Mouse (Mus musculus) forebrain, embryonic 15.5 days (tissue): ENCODE measurements around the gene Pou2af1. TPM values are rescaled to one million over a fixed set of nuclear protein-coding genes. Genes with fewer than 3 reads are reported as not detected.

Experiments
- ATAC-seq: fragments of 200-750 bp; cut with Nextera tagmentation; replicated peaks from 2 replicates; pipeline ENCODE4 v1.8.0; 2017; ENCODE audit warnings: mild to moderate bottlenecking, moderate TSS enrichment, moderate library complexity
- H3K27ac ChIP-seq: fragments of 300-500 bp; sonication (generic); replicated peaks from 2 replicates; pipeline ENCODE4 v1.5.1; 2015; ENCODE audit warnings: mild to moderate bottlenecking, inconsistent platforms
- H3K27me3 ChIP-seq: fragments of 300-500 bp; sonication (generic); 2 replicates; pipeline ENCODE4 v1.6.1; 2015; ENCODE audit warnings: inconsistent platforms
- H3K36me3 ChIP-seq: fragments of 300-500 bp; sonication (generic); 2 replicates; pipeline ENCODE4 v1.6.1; 2015; ENCODE audit warnings: mild to moderate bottlenecking, inconsistent platforms
- H3K4me1 ChIP-seq: fragments of 300-500 bp; sonication (generic); 2 replicates; pipeline ENCODE4 v1.6.1; 2015; ENCODE audit warnings: inconsistent platforms
- H3K4me2 ChIP-seq: fragments of 300-500 bp; sonication (generic); replicated peaks from 2 replicates; pipeline ENCODE4 v1.6.1; 2015; ENCODE audit warnings: mild to moderate bottlenecking, inconsistent platforms
- H3K4me3 ChIP-seq: fragments of 300-500 bp; sonication (generic); 2 replicates; pipeline ENCODE4 v1.5.1; 2015; ENCODE audit warnings: mild to moderate bottlenecking, inconsistent platforms
- H3K9ac ChIP-seq: fragments of 300-500 bp; sonication (generic); replicated peaks from 2 replicates; pipeline ENCODE4 v1.6.1; 2015; ENCODE audit warnings: mild to moderate bottlenecking, inconsistent platforms
- H3K9me3 ChIP-seq: fragments of 300-500 bp; sonication (generic); 2 replicates; pipeline ENCODE4 v1.6.1; 2016; ENCODE audit warnings: inconsistent platforms
- WGBS: fragments of 180-500 bp; shearing (Covaris S2); methylation state at CpG from one replicate; pipeline ENCODE4 v1.1.7; 2015; ENCODE audit warnings: mixed read lengths; 5-methylcytosine and 5-hydroxymethylcytosine counted together
- polyA plus RNA-seq: library from polyadenylated mRNA; unstranded; fragments of >200 nt; fragmentation: Nextera tagmentation; extraction: Ambion mirVana; gene quantifications from 2 replicates; pipeline ENCODE4 v1.2.1, GENCODE M21; 2015

The Pou2af1 gene
- polyA plus RNA-seq, 1 experiment from 2014 or later, result not detected

DNA sequence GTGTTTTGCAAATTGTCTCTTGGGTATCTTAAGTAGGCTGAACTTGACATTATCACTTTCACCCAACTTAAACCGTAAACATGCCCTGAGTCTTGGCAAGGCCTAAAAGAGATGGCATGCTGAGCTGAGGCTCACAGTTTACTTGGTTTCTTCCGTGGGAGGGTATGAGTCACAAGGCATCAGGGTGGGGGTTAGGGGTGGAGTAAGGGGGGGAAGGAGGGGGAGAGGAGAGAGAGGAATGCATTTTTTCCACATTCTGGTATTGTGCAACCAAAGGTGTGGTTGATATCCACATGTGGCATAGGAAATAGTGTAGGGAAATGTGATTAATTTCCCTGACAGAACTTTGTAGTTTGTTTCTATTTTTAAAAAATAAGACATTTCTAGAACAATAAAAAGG is 72.6 kb downstream of the Pou2af1 start:
- Histone ChIP-seq H3K27ac (no peak overlapping the region), H3K9me3 (no peaks in the 10 kb centered on the region), H3K4me2 (no peak overlapping the region), H3K9ac (no peak overlapping the region), H3K4me1 (no peaks in the 10 kb centered on the region), H3K4me3 (no peak overlapping the region), H3K36me3 (no peaks in the 10 kb centered on the region), H3K27me3 (no peaks in the 10 kb centered on the region)
- no peak for ATAC-seq
- WGBS, result 51% methylated on average over 2 of the region's 2 CpGs

Other genes with a start within 250 kb of the Pou2af1 start
- 19.5 and 21.2 TPM in 2 replicates for gene Sik2, start 204.6 kb upstream of the Pou2af1 start, polyA plus RNA-seq
- not detected in 2 replicates for gene Btg4, start 152.8 kb upstream of the Pou2af1 start, polyA plus RNA-seq
- gene Layn, start 136.6 kb upstream of the Pou2af1 start, polyA plus RNA-seq, result 1.5 and 1.9 TPM in 2 replicates
- 0.32 and 1.1 TPM in 2 replicates for gene 4833427G06Rik, start 111.6 kb upstream of the Pou2af1 start, polyA plus RNA-seq
- 0.04 TPM in 1 of 2 replicates, not detected in the other for gene Gm32742, start 48.2 kb upstream of the Pou2af1 start, polyA plus RNA-seq
- gene Colca2, start 64.9 kb downstream of the Pou2af1 start, polyA plus RNA-seq, result 0.70 and 1.1 TPM in 2 replicates
- not detected in 2 replicates for gene 1810046K07Rik, start 115.2 kb downstream of the Pou2af1 start, polyA plus RNA-seq